Mouse (Mus musculus): ENCODE data around the gene Insig1.

Insig1 gene

DNA sequence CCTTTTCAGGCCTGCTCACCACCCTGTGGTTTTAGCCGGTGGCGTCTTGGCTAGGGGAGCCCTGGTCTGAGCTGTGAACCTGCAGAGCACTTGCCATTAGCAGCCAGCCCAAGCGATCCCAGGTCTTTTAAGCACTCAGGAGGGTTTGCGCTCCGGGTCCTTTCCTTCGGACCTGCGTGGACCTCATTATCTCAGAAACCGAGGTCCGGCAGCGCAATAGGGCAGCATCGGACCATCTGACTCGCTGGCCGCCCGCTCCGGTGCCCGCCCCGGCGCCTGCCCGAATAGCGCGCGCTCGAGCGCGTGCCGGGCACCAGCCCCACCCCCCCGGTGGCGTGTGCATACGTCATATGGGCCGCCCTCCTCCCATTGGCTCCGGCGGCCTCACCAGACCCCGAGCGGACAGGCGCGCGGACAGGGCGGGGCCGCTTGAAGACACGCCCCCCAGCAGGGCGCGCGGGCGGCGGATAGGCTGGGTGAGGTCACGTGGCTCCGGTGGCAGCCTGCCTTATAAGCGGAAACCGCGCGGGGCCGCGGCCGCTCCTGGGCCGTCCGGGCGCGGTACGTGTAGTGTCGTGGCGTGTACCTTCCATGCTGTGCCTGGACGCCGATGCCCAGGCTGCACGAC, at the start of gene Insig1:
Insig1 (plus strand) TSS at position 536 of the 628 bp plus-strand sequence.
- DNase-seq = peak; percentile 98 to 99

DNA sequence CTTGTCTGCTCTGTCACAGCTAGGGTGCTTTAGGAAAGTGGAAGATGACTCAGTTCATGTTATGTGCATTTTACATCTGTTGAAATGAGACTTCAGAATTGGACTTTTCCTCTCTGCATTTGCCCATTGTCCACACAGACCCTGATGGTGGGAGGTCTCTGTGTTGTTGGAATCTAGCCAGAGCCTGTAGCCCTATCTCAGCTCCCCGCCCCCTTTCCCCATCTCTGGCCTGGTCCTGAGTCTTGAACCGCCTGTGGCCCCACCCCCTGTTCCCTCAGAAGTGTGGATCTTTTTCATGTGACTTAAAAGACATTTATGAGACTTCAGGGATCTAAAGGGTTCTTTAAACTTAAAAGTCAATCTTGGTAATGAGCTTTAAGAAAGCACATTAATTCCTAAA, 47.7 kb upstream of the Insig1 start:
- no peak for DNase-seq

DNA sequence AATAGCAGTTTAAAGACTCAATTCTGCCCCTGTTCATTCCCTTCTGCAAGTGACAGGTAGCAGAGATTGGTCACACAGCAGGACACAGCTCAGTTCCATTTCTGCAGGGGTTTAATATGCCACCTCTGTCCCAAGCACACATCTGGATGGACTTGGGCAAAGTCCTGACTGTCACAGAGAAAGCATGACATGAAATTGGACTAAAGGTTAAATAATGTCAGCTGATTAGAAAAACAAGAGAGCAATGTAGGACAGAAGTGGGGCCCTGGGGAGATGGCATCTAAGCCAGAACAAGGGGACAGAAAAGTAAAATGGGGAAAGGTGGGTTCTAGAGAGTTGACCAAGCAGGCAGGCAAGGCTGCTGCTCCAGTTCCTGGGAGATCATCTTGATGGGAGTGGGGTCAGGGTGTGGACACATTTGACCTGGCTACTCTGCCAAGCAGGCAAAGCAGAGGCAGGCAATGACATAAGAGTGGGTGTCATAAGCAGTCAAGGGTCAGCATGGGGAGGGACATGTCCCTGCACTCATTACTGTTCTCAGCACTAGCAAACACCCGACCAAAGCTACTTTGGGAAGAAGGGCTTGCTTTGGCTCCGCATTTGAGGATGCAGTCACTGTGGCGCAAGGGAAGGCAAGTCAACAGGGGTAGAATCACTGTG, 39.5 kb upstream of the Insig1 start:
- no peak for DNase-seq

DNA sequence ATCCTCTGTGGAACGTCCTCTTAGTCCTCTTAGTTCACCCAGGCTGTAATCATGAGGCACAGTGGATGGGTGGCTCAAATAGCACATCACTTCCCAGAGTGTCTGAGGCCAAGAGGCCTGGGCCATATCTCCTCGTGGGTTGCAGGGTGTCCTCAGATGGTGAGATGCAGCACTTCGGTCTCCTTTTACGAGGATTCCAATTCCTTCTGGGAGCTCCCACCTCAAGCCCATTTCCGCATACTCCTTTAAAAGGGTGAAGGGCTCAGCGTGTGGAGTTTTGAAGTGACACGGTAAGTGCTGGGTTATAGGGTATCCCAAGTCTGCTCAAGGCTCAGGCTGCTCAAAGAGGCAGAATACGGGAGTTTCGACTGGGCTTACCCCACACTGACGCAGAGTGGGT, 38.3 kb upstream of the Insig1 start:
- no peak for DNase-seq

DNA sequence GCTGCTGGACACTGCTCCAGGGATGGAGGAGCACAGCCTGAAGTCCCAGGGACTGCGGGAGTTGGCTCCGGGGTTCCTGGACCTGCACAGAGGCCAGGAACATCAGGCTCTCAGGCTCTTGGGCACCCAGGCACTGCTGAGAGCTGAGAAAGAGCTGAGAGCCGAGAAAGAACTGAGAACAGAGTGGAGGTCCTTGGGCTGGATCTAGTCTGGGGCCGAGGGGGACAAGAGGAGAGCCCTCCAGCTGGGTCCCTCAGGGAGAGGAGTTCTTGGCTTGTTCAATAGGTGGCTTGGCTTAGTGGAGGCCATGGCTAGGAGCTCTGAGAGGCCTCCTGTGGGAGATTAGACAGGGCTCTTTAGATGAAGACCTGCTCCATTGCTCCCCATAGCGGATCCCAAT, 37.9 kb upstream of the Insig1 start:
- DNase-seq = no peak

DNA sequence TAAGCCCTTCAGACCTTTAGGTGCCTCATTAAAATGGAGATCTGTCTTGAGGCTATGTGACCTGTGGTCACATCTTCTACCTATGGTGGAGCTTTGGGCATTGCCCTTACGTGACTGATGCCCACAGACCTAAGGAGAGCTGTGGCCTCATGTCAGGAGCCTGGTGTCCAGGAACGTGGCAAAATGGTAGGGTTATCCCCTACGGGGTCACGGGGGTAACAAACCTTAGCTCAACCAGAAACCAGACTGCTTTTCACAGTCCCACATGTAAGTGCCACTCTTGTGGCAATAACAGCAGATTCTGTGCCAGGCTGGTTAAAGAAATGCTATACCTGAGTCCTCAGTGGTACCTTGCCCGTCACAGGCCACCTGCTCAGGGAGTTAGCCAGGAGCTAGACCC, 37.3 kb upstream of the Insig1 start:
- DNase-seq = no peak

DNA sequence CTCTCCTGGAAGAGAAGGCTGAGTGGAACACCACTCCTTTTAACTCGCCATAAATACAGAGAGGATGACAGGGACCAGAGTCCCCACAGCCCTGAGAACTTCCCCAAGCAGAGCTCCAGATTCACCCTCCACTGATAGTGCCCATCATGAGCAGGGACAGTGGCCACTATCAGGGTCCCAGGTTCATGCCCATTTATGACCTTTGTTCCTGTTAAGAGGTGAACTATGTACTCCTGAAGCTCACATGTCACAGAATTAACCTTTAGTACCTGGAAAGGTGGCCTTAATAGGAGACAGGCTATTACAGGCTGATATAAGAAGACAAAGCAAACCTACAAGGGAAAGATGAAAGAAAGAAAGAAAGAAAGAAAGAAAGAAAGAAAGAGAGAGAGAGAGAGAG, 35.2 kb upstream of the Insig1 start:
- DNase-seq = no peak

DNA sequence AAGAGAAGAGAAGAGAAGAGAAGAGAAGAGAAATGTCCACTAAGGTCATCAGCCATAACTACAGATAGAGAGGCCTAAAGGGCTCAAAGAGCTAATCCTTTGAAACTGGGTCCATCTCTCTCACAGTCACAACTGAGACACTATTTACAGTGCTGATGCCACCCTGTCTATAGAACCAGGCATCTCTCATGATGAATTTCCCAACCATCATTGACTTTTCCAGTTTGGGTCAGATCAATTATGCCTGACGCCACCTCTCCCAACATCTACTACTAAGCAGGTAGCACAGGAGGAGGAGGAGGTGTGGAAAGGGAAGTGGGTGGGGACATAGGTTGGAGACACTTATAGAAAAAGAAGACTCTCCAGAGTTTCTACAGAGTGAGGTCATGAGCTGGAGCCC, 34.6 kb upstream of the Insig1 start:
- DNase-seq = no peak

DNA sequence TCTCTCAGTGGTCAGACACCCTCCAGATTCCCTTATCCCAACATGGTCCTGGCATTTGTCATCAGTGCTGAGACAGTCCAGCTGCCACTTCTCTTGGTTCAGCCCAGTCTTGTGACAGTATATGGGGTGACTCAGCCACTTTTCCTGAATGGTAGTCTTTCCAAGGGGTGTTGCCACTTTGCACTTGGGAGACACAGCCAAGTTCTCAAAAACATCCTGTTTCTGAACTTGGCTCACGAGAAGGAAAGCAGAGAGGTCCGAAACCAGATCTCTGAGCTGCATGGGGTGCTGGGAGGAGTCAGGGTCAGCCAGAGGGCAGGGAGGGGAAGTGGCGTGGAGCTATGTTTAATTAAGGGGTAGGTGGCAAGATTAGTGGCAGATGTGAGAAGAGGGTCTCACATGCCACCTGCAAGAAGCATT, 34.0 kb upstream of the Insig1 start:
- peak; percentile 56 to 80 for DNase-seq

DNA sequence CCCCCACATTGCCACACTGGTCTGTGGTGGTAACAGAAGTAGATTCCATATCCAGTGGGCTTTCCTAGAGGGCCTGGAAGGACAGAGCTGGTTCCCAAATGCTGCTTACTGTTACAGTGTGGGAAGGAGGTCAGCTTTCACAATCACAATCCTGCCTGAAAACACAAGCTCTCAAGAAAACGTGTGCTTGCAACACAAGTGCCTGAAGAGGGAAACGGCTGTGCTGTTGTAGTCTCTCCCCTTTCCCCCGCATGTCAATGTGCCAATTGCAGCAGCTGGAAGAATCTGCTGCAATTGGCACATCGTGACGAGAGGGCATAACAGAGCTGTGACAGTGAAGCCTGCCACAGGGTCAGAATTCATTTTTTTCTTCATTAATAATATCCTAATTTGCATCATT, 33.5 kb upstream of the Insig1 start:
- DNase-seq = no peak

DNA sequence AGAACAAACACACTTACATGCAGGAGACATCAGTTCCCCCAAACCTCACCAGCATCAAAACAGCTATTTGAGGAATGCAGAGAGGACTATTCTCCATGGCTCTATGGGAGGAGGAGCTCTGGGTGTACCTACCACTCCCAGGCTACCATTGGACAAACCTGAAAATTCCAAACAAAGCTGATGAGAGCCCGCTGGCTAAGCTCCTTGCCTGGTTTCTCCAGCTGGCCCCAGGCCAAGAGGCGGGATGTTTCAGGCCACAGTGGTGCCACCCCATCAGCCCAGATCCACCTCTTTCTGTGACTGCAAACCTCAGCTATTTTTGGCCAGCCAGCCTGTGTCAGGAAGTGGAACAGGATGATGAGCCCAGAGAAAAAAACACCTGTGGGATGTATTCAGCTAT, 33.0 kb upstream of the Insig1 start:
- DNase-seq = peak; percentile 90 to 92

DNA sequence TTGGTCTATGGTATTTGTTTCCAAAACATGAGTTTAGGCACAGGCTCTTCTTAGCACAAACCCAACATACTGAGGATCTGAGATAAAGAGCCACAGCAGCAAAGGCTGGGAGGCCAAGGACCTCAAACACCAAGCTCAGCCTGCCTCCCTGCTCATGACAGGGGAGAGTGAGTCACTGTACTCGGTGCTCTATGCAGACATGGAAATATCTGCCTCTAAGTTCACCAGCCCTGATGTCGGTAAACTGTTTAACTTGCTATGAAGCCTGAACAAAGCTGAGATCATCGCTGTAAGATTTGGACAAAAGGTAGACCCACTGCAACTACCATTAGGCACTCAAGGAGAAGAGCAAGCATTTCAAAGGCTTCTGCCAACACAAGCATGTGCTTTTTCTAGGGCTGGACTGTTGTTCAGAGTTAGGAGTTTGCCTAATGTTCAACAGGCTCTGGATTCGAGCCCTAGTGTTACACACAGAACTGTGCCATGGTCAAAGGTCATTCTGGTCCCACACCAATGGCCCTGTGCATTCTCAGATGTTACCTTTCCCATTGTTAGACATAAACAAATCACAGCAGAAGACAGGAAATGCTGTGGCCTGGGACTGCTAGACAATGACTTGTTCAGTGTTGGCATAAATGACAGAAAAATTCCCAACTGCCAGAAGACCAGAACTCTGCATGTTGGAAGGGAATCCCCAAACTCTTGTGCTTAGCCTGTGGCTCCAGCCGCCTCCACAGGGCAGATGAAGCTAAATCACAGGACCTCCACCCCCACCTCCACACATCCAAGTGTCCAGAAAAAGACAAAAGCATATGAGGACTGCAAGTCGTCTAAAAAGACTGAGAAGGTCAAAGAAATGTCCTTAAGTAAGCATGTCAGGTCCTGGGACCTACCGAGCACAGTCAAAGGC, 31.2 kb upstream of the Insig1 start:
- no peak for DNase-seq

DNA sequence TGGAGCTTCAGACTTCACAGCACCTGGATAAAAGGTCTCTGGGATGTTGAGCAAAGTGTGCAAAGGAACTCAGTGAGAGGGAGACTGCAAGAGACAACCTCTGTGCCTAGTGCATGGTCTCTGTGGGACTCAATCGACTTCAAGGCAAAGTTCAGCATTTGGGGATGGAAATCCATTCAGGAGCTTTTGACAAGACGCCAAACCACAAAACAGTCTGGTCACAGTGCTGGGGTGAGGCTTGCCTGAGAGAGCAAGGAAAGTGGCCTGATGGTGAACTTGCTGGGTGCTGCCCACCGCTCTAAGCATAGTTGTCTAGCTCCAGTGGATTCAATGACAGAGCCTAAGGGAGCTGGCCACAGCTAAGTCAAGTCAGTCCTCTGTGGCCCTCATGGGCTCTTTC, 30.4 kb upstream of the Insig1 start:
- DNase-seq = no peak

DNA sequence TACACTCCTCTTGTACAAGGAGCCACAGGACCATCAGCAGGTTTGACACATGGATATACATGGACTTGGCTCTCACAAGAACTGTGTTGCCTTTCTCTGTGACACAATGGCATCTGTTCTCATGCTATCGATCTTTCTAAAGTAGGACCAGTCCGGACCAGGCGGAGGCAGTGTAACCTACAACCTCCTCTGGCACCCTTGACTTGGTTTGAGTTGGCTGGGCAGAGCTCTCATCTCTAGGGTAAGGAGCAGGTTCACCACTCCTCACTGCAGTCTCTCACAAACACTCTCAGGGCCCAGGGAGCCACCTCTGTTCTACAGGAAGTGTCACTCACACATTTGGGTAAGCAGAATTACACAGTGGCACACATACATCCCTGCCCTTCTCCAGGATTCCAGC, 29.1 kb upstream of the Insig1 start:
- DNase-seq = no peak

DNA sequence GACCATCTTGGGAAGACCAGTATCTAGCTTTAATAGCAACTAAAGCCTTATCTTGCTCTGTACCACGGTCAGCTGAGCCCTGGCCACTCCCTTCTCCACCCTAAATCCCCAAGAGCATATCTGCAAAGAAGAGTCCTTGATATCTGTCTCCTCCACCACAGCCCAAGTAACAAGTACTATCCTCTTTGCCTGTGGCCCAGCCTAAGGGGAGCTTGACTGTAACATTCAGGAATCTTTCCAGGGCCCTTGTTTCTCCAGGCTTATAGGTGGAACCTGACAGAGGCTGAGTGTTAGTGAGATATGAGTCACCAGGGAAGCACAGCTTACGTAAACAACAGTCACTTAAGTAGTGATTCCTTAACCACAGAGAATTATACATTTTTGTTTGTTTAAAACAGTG, 28.4 kb upstream of the Insig1 start:
- DNase-seq = no peak

DNA sequence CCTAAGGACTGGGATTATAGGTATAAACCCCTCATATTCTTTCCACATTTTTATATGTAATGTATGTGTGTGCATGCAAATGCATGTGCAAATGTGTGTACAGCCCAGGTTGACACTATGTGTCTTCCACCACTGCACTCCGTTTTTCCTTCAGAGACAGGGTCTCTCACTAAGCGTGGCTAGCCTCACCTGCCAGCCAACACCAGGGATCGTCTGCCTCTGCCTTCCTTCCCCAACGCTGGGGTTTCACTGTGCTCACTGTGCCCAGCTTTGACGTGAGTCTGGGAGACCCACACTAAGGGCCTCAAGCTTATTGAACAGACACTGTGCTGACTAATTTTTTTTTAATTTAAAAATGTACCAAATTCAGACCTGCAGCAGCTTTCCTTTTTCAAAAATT, 27.8 kb upstream of the Insig1 start:
- no peak for DNase-seq

DNA sequence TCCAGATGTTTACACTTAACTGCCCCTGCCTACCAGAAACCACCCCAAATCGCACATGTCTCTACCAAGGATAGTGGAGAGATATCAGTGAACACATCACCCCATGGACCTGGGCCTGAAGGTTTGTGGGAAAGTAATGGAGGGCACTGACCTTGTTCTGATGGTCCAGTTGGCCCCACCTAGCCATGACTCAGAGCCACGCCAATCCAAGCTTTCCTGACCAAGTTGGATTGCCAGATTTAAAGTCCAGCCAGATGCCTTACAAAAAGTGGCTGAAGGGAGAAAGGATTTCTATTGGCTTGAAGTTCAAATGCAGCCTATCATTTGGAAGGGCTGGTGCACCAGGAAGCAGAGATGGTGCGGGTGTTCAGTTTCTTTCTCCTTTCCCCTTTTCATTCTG, 24.2 kb upstream of the Insig1 start:
- DNase-seq = no peak

DNA sequence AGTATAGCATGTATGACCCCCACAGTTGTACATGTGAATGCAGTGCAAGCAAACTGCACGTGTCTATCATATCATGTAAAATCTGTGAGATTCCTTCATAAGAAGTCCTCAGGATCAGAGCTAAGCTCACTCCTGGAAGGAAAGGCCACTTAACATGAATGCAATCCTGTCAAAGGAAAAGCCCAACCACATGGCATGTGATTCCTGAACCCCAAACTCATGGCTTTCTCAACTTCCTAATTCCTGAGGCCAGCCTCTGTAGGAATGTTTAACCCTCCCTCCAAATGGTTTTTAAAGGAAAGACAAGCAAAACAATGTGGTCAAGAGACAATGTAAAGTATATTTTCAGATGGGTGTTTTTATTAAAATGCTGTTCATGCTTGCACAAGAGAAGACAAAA, 23.2 kb upstream of the Insig1 start:
- DNase-seq = no peak

DNA sequence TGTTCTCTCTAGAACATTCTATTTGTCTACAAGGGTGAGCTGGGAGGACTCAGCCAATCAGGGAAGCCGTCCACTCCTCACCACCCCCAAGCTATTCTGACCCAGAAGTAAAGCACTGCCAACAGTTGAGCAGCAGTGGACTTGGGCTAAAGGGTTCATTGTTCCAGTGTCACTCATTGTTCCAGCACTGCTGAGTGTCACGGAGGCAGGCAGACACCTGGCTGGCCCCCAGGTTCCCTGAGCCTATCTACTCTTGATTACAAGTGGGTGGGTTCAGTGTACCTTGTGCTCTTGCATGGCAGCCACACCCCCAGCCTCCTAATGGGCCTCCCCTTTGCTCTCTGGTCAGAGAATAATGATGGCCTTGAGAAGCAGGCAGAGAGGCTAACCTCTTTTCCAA, 15.7 kb upstream of the Insig1 start:
- DNase-seq = peak; percentile 72 to 92

DNA sequence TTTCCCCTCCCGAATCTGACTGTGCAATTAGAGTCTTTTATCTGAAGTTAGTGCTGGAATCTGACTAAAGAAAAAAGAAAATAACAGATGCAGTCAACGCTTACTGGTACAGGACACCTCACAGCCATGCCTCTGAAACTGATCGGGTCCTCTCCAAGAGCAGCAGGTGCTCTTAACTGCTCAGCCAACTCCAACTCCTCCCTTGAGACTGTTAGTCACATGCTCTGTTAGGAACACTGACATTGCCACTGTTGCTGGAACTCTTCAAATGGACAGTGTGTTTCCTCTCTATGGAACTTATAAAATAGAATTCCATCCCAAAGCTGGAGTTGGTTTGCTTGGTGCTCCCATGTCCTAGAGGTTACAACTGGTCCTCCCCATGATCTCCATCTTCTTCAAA, 14.3 kb upstream of the Insig1 start:
- peak in 1 of 2 experiments; percentile 5 for DNase-seq

DNA sequence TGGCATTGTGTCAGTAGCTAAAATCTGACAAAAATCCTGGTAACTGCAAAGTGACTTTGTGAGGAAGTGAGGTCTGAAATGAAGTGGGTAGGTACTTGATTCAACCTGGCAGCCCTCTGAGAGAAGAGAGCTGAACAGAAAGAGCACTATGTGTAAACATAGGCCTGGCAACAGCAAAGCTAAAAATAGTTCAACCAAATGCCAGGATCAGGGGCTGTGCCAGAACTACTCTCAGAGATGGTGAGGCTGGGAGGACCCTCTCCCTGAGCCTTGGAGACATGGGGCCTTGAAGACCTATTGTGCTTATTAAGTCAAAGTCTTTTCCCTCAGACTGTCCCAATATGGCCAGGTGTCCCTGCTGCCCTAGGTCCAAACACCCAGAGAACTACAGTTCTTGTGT, 10.7 kb upstream of the Insig1 start:
- no peak for DNase-seq

DNA sequence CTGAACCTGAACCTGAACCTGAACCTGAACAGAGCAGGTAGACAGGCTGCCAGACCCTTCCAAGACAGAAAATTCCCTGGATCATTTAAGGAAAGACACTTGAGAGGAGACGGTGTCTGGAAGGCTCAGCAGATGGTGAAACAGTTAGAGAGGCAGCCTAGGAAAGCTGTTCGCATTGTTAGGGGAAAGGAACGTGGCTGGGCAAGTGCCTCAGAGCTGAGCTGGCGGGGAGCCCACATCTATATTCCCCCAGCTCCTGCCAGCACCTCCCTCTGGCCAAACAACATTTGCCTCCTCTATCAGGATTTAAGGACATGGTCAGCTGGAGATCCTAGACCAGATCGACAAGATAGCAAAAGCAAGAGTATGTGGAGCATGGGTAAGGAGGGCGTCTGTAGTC, 10.2 kb upstream of the Insig1 start:
- no peak for DNase-seq

DNA sequence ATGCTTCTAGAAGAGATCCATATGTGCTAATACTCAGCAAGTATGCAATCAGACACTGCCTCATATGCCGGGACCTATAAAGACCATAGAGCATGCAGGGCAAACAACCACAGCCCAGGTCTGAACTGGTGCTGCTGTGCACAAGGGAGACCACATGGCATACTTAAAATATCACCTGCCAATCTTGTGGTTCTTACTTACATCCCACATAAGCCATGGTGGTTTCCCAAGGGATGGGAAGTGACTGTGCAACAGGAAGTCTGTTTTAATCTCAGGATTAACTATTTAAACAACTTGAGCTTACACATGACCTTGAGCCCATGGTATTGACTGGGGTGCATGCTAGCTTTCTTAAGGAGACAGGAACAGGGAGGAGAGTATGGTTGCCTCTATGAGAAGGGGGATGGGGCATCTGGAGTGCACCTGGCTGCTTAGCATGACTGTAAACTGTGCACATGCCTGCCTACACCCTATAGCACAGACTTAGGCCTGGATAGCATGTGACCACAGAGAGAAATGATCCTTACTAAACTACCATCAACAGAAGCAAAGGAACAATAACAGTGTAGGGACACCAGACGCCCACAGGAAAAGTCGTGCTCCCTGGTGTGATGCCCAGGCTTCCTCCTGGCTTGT, 7.1 kb upstream of the Insig1 start:
- no peak for DNase-seq

DNA sequence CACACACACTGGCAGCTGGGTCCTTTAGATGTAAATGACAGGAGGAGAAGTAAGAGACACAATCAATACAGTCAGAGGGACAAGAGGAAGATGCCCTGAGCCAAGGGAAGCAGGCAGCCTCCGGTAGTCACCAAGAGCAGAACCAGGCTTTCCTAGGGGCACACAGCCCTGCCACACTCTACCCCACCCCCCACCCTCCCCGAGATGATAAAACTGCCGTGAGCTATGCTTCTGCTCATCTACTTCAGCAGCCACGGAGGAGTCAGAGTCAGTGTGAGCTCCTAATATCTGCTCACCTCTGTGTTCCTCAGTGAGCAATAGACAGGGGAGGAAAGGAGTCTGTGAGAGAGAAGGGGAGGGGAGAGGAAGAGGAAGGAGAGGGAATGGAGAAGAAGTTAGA, 5.9 kb upstream of the Insig1 start:
- DNase-seq = no peak

Measured in kidney, postnatal 25 days (tissue).